Mouse (Mus musculus): ENCODE measurements around the gene Parl. TPM values are rescaled to one million over a fixed set of nuclear protein-coding genes. Genes with fewer than 3 reads are reported as not detected.

Parl gene
- polyA plus RNA-seq, 1 experiment from 2014 or later, result 116 TPM

Other genes with a start within 250 kb of the Parl start
- gene Klhl24, start 204.8 kb downstream of the Parl start, polyA plus RNA-seq (2014; fragmentation: Nextera tagmentation; extraction: Ambion mirVana), result 33.1 and 34.6 TPM in 2 replicates
- gene Yeats2, start 161.3 kb downstream of the Parl start, polyA plus RNA-seq (2014; fragmentation: Nextera tagmentation; extraction: Ambion mirVana), result 35.8 and 41.9 TPM in 2 replicates
- gene Map6d1, start 61.0 kb downstream of the Parl start, polyA plus RNA-seq (2014; fragmentation: Nextera tagmentation; extraction: Ambion mirVana), result 0.93 and 1.5 TPM in 2 replicates
- not detected in 2 replicates for gene Cyp2ab1, start 23.0 kb upstream of the Parl start, polyA plus RNA-seq (2014; fragmentation: Nextera tagmentation; extraction: Ambion mirVana)
- gene Abcc5, start 124.0 kb upstream of the Parl start, polyA plus RNA-seq (2014; fragmentation: Nextera tagmentation; extraction: Ambion mirVana), result 44.9 and 47.6 TPM in 2 replicates
- 144 and 156 TPM in 2 replicates for gene Eif2b5, start 196.4 kb upstream of the Parl start, polyA plus RNA-seq (2014; fragmentation: Nextera tagmentation; extraction: Ambion mirVana)
- 37.1 and 38.5 TPM in 2 replicates for gene Dvl3, start 214.6 kb upstream of the Parl start, polyA plus RNA-seq (2014; fragmentation: Nextera tagmentation; extraction: Ambion mirVana)
- gene Ap2m1, start 233.1 kb upstream of the Parl start, polyA plus RNA-seq (2014; fragmentation: Nextera tagmentation; extraction: Ambion mirVana), result 726 and 756 TPM in 2 replicates
- 56.3 and 58.1 TPM in 2 replicates for gene Abcf3, start 246.2 kb upstream of the Parl start, polyA plus RNA-seq (2014; fragmentation: Nextera tagmentation; extraction: Ambion mirVana)